Mouse (Mus musculus) olfactory bulb, adult 2 months (tissue): ENCODE results near the gene Macrod1. TPM values are rescaled to one million over a fixed set of nuclear protein-coding genes. Genes with fewer than 3 reads are reported as not detected.
A peak's percentile ranks its signal among the peaks of the same experiment; 100 is the strongest.

Experiments
- H3K27ac ChIP-seq: fragments of 200-500 bp; 2 replicates; pipeline ENCODE4 v1.5.1; 2012; ENCODE audit warnings: low read depth, low read length; ENCODE audit not compliant: insufficient read depth
- H3K4me1 ChIP-seq: fragments of 200-500 bp; 2 replicates; pipeline ENCODE4 v1.6.1; 2012; ENCODE audit warnings: low read length; ENCODE audit not compliant: control insufficient read depth, insufficient read depth
- H3K4me3 ChIP-seq: fragments of 200-500 bp; 2 replicates; pipeline ENCODE4 v1.5.1; 2012; ENCODE audit warnings: mild to moderate bottlenecking, low read depth, low read length, moderate library complexity; ENCODE audit not compliant: insufficient read depth
- CTCF ChIP-seq: fragments of 200-500 bp; IDR thresholded peaks from 2 replicates; pipeline ENCODE4 v1.5.1; 2012; ENCODE audit warnings: low read depth, mild to moderate bottlenecking, low read length, moderate library complexity; ENCODE audit not compliant: insufficient read depth
- POLR2A ChIP-seq: fragments of 200-500 bp; IDR thresholded peaks from 2 replicates; pipeline ENCODE4 v1.6.1; 2012; ENCODE audit warnings: mild to moderate bottlenecking, low read depth, low read length, moderate library complexity; ENCODE audit not compliant: insufficient read depth
- WGBS: fragments of 180-500 bp; shearing (Covaris S2); methylation state at CpG from one replicate; pipeline ENCODE4 v1.1.7; 2018; 5-methylcytosine and 5-hydroxymethylcytosine counted together
- polyA plus RNA-seq: library from polyadenylated mRNA; stranded (reverse); fragments of >200 nt; gene quantifications from 2 replicates; pipeline ENCODE4 v1.2.4, GENCODE M21; 2012; ENCODE audit warnings: low replicate concordance; ENCODE audit not compliant: missing spikeins, insufficient read depth, insufficient read length

The Macrod1 gene
- polyA plus RNA-seq, 1 experiment = not detected

- Histone ChIP-seq H3K4me1 (peaks cover 81% of the 10 kb centered on the region), H3K4me3 (no peak overlapping the region), H3K27ac (peak overlapping the region; percentile 24; the same call in 1 of the 2 replicates)
- WGBS = 50% methylated on average over 7 of the region's 7 CpGs
- TF ChIP-seq CTCF (no peak), POLR2A (no peak)
These were observed 94.8 kb downstream of the Macrod1 start for GRCm38 (mm10) chr19:7151300-7151926.

GRCm38 (mm10) chr19:7151927-7152653 is 95.5 kb downstream of the Macrod1 start:
- H3K4me1 ChIP-seq = peaks cover 84% of the 10 kb centered on the region
- no peak for TF ChIP-seq CTCF
- TF ChIP-seq POLR2A = no peak
- 82% methylated on average over 6 of the region's 6 CpGs for WGBS
- H3K27ac ChIP-seq = peak overlapping the region; percentile 24; the same call in 1 of the 2 replicates
- no peak overlapping the region for H3K4me3 ChIP-seq

GRCm38 (mm10) chr19:7153232-7153631 is 96.6 kb downstream of the Macrod1 start:
- H3K4me3 ChIP-seq = no peak overlapping the region
- peaks cover 84% of the 10 kb centered on the region for H3K4me1 ChIP-seq
- 54% methylated on average over 7 of the region's 7 CpGs for WGBS
- TF ChIP-seq CTCF (no peak), POLR2A (no peak)
- no peak overlapping the region for H3K27ac ChIP-seq

GRCm38 (mm10) chr19:7155196-7155595 is 98.6 kb downstream of the Macrod1 start:
- H3K27ac ChIP-seq = no peak overlapping the region

GRCm38 (mm10) chr19:7157734-7158133 is 101.1 kb downstream of the Macrod1 start:
- no peak overlapping the region for H3K27ac ChIP-seq
- no peak for TF ChIP-seq POLR2A
- no peak for TF ChIP-seq CTCF
- no peak overlapping the region for H3K4me3 ChIP-seq
- H3K4me1 ChIP-seq = peaks cover 71% of the 10 kb centered on the region
- 36% methylated on average over 14 of the region's 14 CpGs for WGBS

More at GRCm38 (mm10) chr19:7155196-7155595, 98.6 kb downstream of the Macrod1 start:
- H3K4me3 ChIP-seq = no peak overlapping the region
- no peak for TF ChIP-seq CTCF
- no peak for TF ChIP-seq POLR2A
- WGBS = 60% methylated on average over 6 of the region's 6 CpGs
- peaks cover 73% of the 10 kb centered on the region for H3K4me1 ChIP-seq

GRCm38 (mm10) chr19:7160151-7160906 is 103.7 kb downstream of the Macrod1 start:
- 17% methylated on average over 14 of the region's 14 CpGs for WGBS
- H3K4me1 ChIP-seq = peaks cover 62% of the 10 kb centered on the region
- TF ChIP-seq CTCF (peak; percentile 57; the same call in 1 of the 2 replicates), POLR2A (no peak)

GRCm38 (mm10) chr19:7161064-7161463 is 104.5 kb downstream of the Macrod1 start:
- Histone ChIP-seq H3K4me1 (peaks cover 61% of the 10 kb centered on the region), H3K27ac (no peak overlapping the region), H3K4me3 (no peak overlapping the region)
- no peak for TF ChIP-seq CTCF
- no peak for TF ChIP-seq POLR2A
- WGBS = 83% methylated on average over 3 of the region's 3 CpGs

More at GRCm38 (mm10) chr19:7160151-7160906, 103.7 kb downstream of the Macrod1 start:
- Histone ChIP-seq H3K27ac (no peak overlapping the region), H3K4me3 (no peak overlapping the region)

- peaks cover 57% of the 10 kb centered on the region for H3K4me1 ChIP-seq
- H3K4me3 ChIP-seq = peak overlapping the region; percentile 86
- TF ChIP-seq CTCF = no peak
- TF ChIP-seq POLR2A = no peak
- 16% methylated on average over 6 of the region's 6 CpGs for WGBS
- peak overlapping the region; percentile 75 for H3K27ac ChIP-seq
These were observed 107.6 kb downstream of the Macrod1 start for GRCm38 (mm10) chr19:7164238-7164637.

GRCm38 (mm10) chr19:7164820-7165323 is 108.3 kb downstream of the Macrod1 start:
- WGBS = under 1% methylated on average over 35 of the region's 35 CpGs
- peak overlapping the region; percentile 86 for H3K4me3 ChIP-seq

More at GRCm38 (mm10) chr19:7164820-7165323, 108.3 kb downstream of the Macrod1 start:
- TF ChIP-seq CTCF (no peak), POLR2A (no peak; the same call in 1 of the 2 replicates)
- peak overlapping the region; percentile 75 for H3K27ac ChIP-seq
- peaks cover 51% of the 10 kb centered on the region for H3K4me1 ChIP-seq
